Mouse (Mus musculus) left cerebral cortex, postnatal 25 days (tissue): ENCODE data around the gene Vmn1r86. TPM values are rescaled to one million over a fixed set of nuclear protein-coding genes. Genes with fewer than 3 reads are reported as not detected.

Experiments used
- total RNA-seq, 2 experiments: library from RNA; stranded (reverse); gene quantifications; 2 replicates each; pipeline ENCODE4 v1.2.3; 2021

Vmn1r86 gene
- total RNA-seq, 2 experiments from 2014 or later, result not detected

Other genes starting within 250 kb of the Vmn1r86 start
- gene Zfp128, start 238.7 kb downstream of the Vmn1r86 start, total RNA-seq, result 1 to 10 TPM; 6.9 to 7.4 TPM
- 10 to 100 TPM; 13.0 to 16.9 TPM for gene Zscan22, start 222.1 kb downstream of the Vmn1r86 start, total RNA-seq
- 100 to 1,000 TPM; 339 to 352 TPM for gene Rps5, start 197.6 kb downstream of the Vmn1r86 start, total RNA-seq
- under 1 TPM; 0.78 to 0.94 TPM for gene Rnf225, start 192.5 kb downstream of the Vmn1r86 start, total RNA-seq
- gene Zfp324, start 154.1 kb downstream of the Vmn1r86 start, total RNA-seq, result 10 to 100 TPM; 10.3 to 11.9 TPM
- 1 to 10 TPM; 7.6 to 9.0 TPM for gene Zfp446, start 142.1 kb downstream of the Vmn1r86 start, total RNA-seq
- not detected for gene Slc27a5, start 121.7 kb downstream of the Vmn1r86 start, total RNA-seq
- gene Trim28, start 120.8 kb downstream of the Vmn1r86 start, total RNA-seq, result 100 to 1,000 TPM; 210 to 221 TPM
- gene Zbtb45, start 109.9 kb downstream of the Vmn1r86 start, total RNA-seq, result 10 to 100 TPM; 34.4 to 37.1 TPM
- 100 to 1,000 TPM; 127 to 131 TPM for gene Chmp2a, start 85.1 kb downstream of the Vmn1r86 start, total RNA-seq
- gene Ube2m, start 81.6 kb downstream of the Vmn1r86 start, total RNA-seq, result 100 to 1,000 TPM; 219 to 237 TPM
- gene Mzf1, start 65.2 kb downstream of the Vmn1r86 start, total RNA-seq, result 10 to 100 TPM; 13.7 to 14.9 TPM
- not detected for gene Vmn1r85, start 24.7 kb downstream of the Vmn1r86 start, total RNA-seq
- gene Vmn1r87, start 20.2 kb upstream of the Vmn1r86 start, total RNA-seq, result not detected
- under 1 TPM; 0.16 to 0.25 TPM for gene Vmn1r88, start 39.7 kb upstream of the Vmn1r86 start, total RNA-seq
- not detected for gene Vmn1r89, start 93.1 kb upstream of the Vmn1r86 start, total RNA-seq
- 1 to 10 TPM; 7.6 to 7.9 TPM for gene Lig1, start 157.4 kb upstream of the Vmn1r86 start, total RNA-seq
- 10 to 100 TPM; 14.0 to 15.5 TPM for gene Zswim9, start 158.8 kb upstream of the Vmn1r86 start, total RNA-seq
- under 1 TPM; 0.16 to 0.37 TPM for gene Pla2g4c, start 204.7 kb upstream of the Vmn1r86 start, total RNA-seq